Mouse (Mus musculus): Measurements from ENCODE around the gene Stab2. TPM values are rescaled to one million over a fixed set of nuclear protein-coding genes. Genes with fewer than 3 reads are reported as not detected.
A peak's percentile ranks its signal among the peaks of the same experiment; 100 is the strongest.

Gene Stab2
- polyA plus RNA-seq, 1 experiment from 2014 or later: 4.0 TPM

DNA sequence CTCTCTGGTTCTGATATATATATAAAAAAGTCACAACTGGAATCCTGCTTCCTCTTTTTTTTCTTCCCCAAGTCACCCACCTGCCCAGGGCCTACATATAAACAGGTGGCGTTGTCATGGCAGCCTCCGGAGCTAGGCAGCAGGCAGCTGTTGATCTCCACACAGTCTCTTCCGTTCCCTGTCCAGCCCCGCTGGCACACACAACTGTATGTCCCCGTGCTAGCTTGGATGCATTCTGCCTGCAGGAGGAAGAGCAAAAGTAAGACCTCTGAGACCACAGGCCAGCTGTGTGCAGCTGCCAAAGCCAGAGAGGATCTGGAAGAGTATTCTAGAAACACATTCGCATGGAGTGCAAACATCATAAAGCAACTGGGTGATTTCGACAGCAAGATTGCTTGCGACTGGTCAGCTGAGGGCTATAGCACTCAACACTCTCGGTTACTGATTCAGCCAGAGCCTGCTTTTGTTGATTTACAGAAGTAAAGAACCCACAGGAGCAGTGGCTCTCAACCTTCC lies 74.6 kb downstream of the Stab2 start:
- no peak overlapping the region for H3K27ac ChIP-seq
- no peak overlapping the region for H3K4me3 ChIP-seq
- H3K27me3 ChIP-seq (ENCODE audit: insufficient read depth, poor library complexity, severe bottlenecking): no peaks in the 10 kb centered on the region
- WGBS: 82% methylated on average over 9 of the region's 9 CpGs
- H3K4me1 ChIP-seq: peaks cover 15% of the 10 kb centered on the region
- no peaks in the 10 kb centered on the region for H3K9me3 ChIP-seq
- H3K36me3 ChIP-seq: no peaks in the 10 kb centered on the region
- no peak for DNase-seq (ENCODE audit: low spot score)

DNA sequence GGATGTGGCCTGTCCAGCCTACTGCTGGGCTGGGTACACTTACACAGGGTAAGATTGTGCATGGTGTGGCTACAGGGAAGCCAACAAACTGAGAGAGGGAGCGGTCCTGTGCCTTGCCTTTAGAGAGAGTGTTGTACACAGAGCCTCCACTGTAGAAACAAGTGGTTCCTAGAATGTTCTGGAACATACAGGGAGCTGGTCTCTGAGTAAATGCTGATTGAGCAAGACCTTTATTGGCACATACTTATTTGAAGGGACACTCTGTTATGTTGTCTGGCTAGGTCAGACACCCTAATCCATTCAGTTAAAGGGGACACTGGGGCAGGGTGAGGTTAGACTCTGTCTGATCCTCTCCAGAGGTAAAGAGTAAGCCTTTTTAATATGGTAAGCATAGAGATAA lies 84.2 kb downstream of the Stab2 start:
- Histone ChIP-seq H3K4me1 (no peaks in the 10 kb centered on the region), H3K9me3 (no peaks in the 10 kb centered on the region), H3K4me3 (no peak overlapping the region), H3K27ac (no peak overlapping the region), H3K36me3 (no peaks in the 10 kb centered on the region), H3K27me3 (ENCODE audit: insufficient read depth, poor library complexity, severe bottlenecking) (no peaks in the 10 kb centered on the region)
- DNase-seq (ENCODE audit: low spot score): no peak
- 76% methylated on average over 1 of the region's 1 CpGs for WGBS

DNA sequence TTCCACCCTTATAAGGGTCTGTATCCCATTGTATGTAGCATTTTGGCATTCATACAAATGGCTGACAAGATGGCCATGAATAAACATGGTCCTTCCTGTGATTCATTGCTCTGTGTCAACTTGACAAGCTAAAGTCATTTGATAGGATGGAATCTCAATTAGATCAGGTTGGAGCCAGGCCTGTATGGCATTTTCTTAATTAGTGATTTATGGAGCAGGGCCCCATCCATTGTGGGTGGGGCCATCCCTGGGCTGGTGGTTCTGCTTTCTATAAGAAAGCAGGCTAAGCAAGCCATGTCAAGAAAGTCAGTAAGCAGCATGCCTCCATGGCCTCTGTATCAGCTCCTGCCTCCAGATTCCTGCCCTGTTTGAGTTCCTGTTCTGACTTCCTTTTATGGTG lies 92.2 kb downstream of the Stab2 start:
- Histone ChIP-seq H3K27me3 (ENCODE audit: insufficient read depth, poor library complexity, severe bottlenecking) (no peaks in the 10 kb centered on the region), H3K27ac (no peak overlapping the region), H3K36me3 (no peaks in the 10 kb centered on the region), H3K4me1 (no peaks in the 10 kb centered on the region), H3K9me3 (no peaks in the 10 kb centered on the region), H3K4me3 (no peak overlapping the region)
- no peak for DNase-seq (ENCODE audit: low spot score)

DNA sequence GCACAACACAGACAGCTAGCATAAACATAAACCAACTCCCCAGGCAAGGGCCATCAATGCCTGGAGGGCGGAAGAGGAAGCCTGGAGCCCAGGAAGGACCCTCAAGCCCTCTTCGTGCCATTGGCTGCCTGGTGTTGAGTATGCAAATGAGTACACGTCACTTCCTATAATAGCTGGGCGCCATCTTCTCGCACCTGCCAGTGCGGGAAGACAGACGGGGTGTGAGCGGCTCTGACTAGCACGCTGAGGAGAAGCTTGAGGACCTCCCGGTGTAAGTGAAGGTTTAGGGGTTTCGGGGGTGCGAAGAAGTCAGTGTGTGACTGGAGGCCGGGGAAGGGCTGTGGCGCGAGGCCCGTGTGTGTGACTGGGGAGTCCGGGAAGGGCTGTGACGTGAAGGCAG lies 99.3 kb downstream of the Stab2 start:
- no peaks in the 10 kb centered on the region for H3K9me3 ChIP-seq
- H3K4me1 ChIP-seq: no peaks in the 10 kb centered on the region
- H3K36me3 ChIP-seq: no peaks in the 10 kb centered on the region
- no peak for DNase-seq (ENCODE audit: low spot score)
- 89% methylated on average over 18 of the region's 18 CpGs for WGBS
- H3K4me3 ChIP-seq: no peak overlapping the region
- no peak overlapping the region for H3K27ac ChIP-seq
- H3K27me3 ChIP-seq (ENCODE audit: insufficient read depth, poor library complexity, severe bottlenecking): no peaks in the 10 kb centered on the region

DNA sequence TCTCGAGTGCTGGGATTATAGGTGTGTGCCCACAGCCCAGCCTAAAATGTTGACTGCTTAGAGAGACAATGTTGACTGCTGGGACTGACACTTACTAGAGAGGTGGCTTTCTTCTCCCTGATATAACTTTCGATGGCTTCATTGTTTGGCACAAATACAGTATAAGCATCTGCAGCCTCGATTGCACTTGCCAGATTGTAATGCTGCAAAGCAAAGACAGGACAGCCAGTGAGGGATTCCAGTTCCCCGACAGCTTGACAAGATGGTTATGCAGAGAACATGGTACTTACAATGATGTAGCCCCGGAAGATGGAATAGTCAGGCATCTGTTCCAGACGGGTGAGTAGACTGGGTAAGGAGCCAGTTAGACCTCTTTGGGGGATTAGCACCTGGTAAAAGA lies 100.8 kb downstream of the Stab2 start:
- 77% methylated on average over 6 of the region's 6 CpGs for WGBS
- no peak for DNase-seq (ENCODE audit: low spot score)
- Histone ChIP-seq H3K27me3 (ENCODE audit: insufficient read depth, poor library complexity, severe bottlenecking) (no peaks in the 10 kb centered on the region), H3K9me3 (no peaks in the 10 kb centered on the region), H3K4me1 (no peaks in the 10 kb centered on the region), H3K4me3 (no peak overlapping the region), H3K36me3 (no peaks in the 10 kb centered on the region), H3K27ac (no peak overlapping the region)

DNA sequence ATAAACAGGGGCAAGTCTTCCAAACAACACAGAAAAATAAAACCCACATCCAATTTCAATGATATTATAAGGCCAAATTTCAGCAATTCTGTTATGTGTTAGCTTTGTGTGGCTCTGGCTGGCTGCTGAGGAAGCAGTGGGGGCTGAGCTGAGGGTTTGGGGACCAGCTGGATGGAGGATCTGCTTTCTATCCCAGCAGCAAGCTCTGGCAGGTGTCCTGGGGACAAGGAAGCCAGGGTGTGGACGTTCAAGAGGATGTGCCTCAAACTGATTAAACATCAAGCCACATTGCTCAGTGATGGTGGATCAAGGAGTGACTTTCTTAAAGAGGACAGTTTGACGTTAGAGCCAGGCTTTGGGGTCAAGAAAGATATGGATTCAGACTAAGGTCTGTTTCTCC lies 112.3 kb downstream of the Stab2 start:
- peak; percentile 68 for DNase-seq (ENCODE audit: low spot score)
- Histone ChIP-seq H3K36me3 (no peaks in the 10 kb centered on the region), H3K27ac (no peak overlapping the region), H3K4me1 (no peaks in the 10 kb centered on the region), H3K9me3 (no peaks in the 10 kb centered on the region), H3K27me3 (ENCODE audit: insufficient read depth, poor library complexity, severe bottlenecking) (no peaks in the 10 kb centered on the region; the same call in 1 of the 2 replicates), H3K4me3 (no peak overlapping the region)
- 44% methylated on average over 2 of the region's 2 CpGs for WGBS

DNA sequence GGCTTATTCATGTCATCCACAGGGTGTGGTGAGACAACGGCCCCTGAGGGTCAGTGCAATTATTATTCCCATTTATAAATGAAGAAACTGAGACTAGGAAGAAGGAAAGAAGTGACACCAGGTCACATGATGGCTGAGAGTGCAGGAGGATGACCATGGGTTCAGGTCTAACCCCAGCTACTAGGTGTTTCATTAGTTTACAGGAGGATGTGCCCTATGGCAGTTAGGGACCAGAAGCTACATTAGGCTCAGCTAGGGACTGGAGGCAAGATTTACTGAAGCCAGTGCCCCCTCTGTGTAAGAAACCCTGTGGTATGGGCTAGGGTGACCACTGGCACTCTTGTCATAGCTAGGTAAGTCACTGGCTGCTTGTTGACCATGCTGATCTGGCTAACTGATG lies 116.8 kb downstream of the Stab2 start:
- Histone ChIP-seq H3K4me1 (no peaks in the 10 kb centered on the region), H3K27ac (no peak overlapping the region), H3K27me3 (ENCODE audit: insufficient read depth, poor library complexity, severe bottlenecking) (no peaks in the 10 kb centered on the region; the same call in 1 of the 2 replicates), H3K36me3 (no peaks in the 10 kb centered on the region), H3K9me3 (no peaks in the 10 kb centered on the region), H3K4me3 (no peak overlapping the region)
- peak; percentile 54 for DNase-seq (ENCODE audit: low spot score)
- 88% methylated on average over 1 of the region's 1 CpGs for WGBS

DNA sequence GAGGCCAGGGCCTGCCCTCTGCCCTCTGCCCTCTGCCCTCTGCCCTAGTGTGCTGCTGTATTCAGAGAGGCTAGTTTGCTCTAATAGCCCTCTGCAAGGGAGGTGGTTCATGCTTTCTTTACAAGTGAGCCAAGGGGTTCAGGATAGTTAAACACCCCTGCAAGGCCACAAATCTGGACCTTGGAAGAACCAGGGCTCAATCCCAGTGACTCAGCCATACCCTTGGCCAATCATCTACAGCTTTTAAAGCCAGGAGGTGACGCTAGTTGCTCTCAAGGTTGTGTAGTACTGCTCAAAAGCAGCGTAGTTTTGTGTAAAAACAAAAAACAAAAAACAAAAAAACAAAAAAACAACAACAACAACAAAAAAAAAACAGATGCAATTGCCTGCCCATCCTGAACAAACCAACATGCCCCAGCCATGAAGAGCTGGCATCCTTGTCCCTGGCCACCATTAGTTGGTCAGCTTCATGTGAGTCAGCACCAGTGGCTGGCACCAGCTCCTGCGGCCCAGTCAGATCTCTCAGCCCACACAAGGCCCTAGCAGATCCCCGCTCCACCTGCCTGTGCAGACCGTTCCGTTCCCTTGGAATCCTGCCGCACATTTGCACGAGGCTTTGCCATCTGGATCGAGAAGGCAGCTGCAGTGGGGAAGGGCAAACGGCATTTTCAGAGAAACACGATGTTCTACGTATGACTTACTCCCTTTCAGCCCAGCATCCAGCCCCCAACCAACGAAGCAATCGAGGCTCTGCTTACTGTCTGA lies 117.5 kb downstream of the Stab2 start:
- Histone ChIP-seq H3K4me1 (no peaks in the 10 kb centered on the region), H3K27ac (no peak overlapping the region), H3K36me3 (no peaks in the 10 kb centered on the region), H3K27me3 (ENCODE audit: insufficient read depth, poor library complexity, severe bottlenecking) (no peaks in the 10 kb centered on the region; the same call in 1 of the 2 replicates), H3K4me3 (no peak overlapping the region), H3K9me3 (no peaks in the 10 kb centered on the region)
- DNase-seq (ENCODE audit: low spot score): peak; percentile 70
- WGBS: 83% methylated on average over 14 of the region's 14 CpGs

DNA sequence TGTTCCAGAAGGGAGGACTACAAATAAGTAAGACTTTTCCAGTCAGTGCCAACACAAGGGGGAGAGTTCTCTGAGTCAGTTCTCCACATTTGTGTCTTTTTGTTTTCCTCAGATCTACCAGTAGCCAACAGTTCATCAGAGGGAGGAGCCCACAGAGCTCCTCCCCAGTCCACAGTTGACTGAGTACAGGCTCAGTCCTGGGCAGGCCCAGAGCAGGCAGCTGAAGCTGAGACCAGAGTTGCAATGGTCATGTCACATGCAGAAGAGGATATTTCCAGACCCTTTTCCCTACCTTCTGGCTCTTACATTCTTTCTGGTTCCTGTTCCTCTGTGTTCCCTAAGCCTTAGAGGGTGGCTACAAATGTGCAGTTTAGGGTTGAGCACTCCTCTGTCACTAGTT lies 118.4 kb downstream of the Stab2 start:
- no peaks in the 10 kb centered on the region for H3K36me3 ChIP-seq
- H3K9me3 ChIP-seq: no peaks in the 10 kb centered on the region
- no peak overlapping the region for H3K27ac ChIP-seq
- H3K4me3 ChIP-seq: no peak overlapping the region
- no peaks in the 10 kb centered on the region for H3K4me1 ChIP-seq
- DNase-seq (ENCODE audit: low spot score): peak; percentile 48
- no peaks in the 10 kb centered on the region; the same call in 1 of the 2 replicates for H3K27me3 ChIP-seq (ENCODE audit: insufficient read depth, poor library complexity, severe bottlenecking)

DNA sequence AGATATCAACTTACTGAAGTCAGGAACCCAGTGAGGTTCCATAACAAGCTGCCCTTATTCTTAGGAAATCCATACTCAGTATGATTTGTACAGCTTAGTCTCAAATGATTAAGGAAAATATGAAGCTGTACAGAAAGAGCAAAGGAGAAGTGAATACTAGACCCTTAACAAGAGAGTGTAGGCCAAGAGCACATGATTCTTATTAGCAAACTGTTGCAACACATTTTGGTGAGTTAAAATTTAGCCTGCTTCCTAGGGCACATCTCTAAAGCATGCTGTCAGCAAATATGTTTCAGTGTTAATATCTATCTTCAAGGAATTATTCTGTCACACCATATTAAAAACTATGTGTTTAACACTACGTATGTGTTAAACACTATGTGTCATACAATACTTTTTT lies 121.4 kb downstream of the Stab2 start:
- 93% methylated on average over 1 of the region's 1 CpGs for WGBS
- DNase-seq (ENCODE audit: low spot score): no peak
- no peak overlapping the region for H3K27ac ChIP-seq
- no peaks in the 10 kb centered on the region for H3K36me3 ChIP-seq
- H3K9me3 ChIP-seq: no peaks in the 10 kb centered on the region
- H3K4me1 ChIP-seq: no peaks in the 10 kb centered on the region
- no peaks in the 10 kb centered on the region for H3K27me3 ChIP-seq (ENCODE audit: insufficient read depth, poor library complexity, severe bottlenecking)
- H3K4me3 ChIP-seq: no peak overlapping the region

DNA sequence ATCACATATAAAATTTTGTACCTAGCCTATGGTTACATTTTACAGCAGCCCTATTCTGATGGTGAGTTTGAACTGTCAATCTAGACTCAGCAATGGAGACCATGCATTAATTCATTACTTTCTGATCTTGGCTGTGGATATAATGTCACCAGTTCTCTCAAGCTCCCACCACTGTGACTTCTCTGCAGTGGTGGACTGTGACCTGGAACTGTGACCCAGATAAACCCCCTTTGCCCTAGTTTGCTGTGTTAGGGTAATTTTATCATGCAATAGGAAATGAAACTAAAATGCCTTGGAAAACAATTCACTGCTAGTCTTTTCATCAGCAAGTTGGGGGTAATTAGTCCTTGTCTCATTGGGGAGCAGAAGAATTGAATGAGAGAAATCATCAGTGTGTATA lies 126.4 kb downstream of the Stab2 start:
- no peak overlapping the region for H3K27ac ChIP-seq
- H3K36me3 ChIP-seq: no peaks in the 10 kb centered on the region
- no peak for DNase-seq (ENCODE audit: low spot score)
- H3K4me1 ChIP-seq: no peaks in the 10 kb centered on the region
- no peaks in the 10 kb centered on the region for H3K9me3 ChIP-seq
- no peaks in the 10 kb centered on the region for H3K27me3 ChIP-seq (ENCODE audit: insufficient read depth, poor library complexity, severe bottlenecking)
- no peak overlapping the region for H3K4me3 ChIP-seq

DNA sequence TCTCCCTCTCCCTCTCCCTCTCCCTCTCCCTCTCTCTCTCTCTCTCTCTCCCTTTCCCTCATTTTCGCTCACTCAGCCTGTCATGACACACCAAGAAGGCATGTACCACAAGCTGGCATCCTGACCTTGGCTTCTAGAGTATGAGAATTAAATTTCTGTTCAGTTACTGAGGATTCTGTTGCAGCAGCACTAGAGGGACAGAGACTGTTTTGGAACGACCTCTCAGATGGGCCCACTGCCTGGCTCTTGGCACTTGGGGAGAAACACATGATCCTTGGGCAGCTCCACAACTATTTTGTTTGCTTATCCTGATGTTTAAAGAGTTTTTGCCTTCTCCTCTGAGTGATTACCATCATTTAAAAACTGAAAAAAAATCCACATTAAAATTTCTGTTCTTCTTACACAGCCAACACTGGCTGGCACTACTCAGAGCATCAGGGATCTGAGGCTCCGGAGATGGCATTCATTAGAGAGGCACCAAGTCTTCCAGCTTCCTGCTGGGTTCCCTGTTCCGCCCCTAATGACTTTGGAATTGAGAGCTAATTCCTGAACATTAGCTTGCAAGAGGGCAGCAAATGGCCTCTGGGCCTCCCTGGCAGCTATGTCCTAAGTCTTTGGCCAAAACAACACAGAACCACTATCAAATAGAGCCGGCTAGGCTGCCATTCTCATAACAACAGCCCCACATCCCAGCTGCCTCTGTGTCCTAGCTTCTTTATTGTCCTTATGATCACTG lies 127.6 kb downstream of the Stab2 start:
- DNase-seq (ENCODE audit: low spot score): no peak
- Histone ChIP-seq H3K4me1 (no peaks in the 10 kb centered on the region), H3K27me3 (ENCODE audit: insufficient read depth, poor library complexity, severe bottlenecking) (no peaks in the 10 kb centered on the region), H3K9me3 (no peaks in the 10 kb centered on the region), H3K4me3 (no peak overlapping the region), H3K36me3 (no peaks in the 10 kb centered on the region), H3K27ac (no peak overlapping the region)
- 49% methylated on average over 4 of the region's 5 CpGs for WGBS

DNA sequence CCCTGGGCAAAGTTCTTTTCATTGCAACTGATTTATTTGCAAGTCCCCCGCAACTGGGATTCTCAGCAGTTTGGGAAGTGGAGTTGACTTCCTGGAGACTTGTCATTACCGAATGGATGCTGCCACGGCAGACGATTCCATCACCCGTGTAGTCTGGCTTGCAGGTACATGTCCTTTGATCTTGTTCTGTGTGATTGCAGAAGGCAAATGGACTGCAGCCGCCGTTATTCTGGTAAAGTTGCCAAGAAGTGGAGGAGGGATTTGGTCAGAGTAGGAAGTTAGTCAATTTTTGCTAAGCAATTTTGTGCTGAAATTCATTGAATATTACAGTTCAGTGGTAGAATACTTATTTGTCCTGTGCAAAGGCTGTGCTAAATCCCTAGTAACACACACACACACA lies 129.1 kb downstream of the Stab2 start:
- Histone ChIP-seq H3K36me3 (no peaks in the 10 kb centered on the region), H3K4me1 (no peaks in the 10 kb centered on the region), H3K4me3 (no peak overlapping the region), H3K9me3 (no peaks in the 10 kb centered on the region), H3K27me3 (ENCODE audit: insufficient read depth, poor library complexity, severe bottlenecking) (no peaks in the 10 kb centered on the region), H3K27ac (no peak overlapping the region)
- WGBS: 82% methylated on average over 7 of the region's 7 CpGs
- no peak for DNase-seq (ENCODE audit: low spot score)

Data from heart, embryonic 10.5 days (tissue).